In the genomic region with DNA sequence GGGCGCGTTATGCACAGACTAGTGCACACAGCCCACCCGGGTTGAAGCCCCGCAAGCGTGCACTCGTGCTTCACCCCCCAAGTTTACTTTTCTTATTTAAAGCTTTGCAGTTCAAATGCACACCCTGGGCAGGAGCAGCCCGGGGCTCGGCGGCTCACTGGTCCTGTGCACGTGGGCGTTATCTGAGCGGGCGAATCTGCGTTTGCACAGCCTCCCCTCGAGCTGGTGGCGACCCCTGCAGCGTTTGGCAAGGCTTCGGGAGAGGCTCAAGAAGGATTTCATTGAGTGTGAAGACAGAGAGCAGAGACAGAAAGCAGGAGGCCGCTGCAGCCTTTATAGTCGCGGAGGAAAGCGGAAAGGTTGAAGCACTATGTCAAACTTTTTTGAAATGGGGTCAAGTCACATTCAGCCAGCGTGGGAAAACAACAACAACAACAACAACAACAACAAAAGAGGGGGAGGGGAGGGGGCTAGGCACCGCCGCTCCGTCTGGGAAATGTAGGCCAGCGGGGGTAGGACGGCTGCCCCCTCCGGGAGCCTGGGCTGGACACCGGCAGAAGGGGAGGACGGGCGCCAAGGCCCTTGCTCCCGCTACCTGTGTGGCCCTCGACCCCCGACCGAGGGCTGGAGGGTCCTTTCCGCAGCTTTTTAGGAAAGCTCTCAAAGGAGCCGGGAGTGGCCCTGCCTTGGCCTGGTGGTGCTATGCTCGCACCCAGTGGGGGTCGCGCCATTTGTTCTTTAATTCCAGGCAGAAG, we compare ENCODE assay signal across 8 mouse cellular contexts.
DNase-seq lines count a peak whose midpoint lies in the region; ATAC-seq and TF ChIP-seq lines count a peak whose summit lies in the region.

No protein-coding gene starts in this region.

- H3K36me3 ChIP-seq in kidney, embryonic 14.5 days (ENCODE audit: control insufficient read depth, insufficient read depth, low read length) = no peaks in the 10 kb centered on the region
- no peaks in the 10 kb centered on the region for H3K36me3 ChIP-seq in midbrain, embryonic 10.5 days

- no peaks in the 10 kb centered on the region for H3K9me3 ChIP-seq in kidney, embryonic 14.5 days (ENCODE audit: control insufficient read depth, low read length)
- peaks cover 12% of the 10 kb centered on the region; the same call in 1 of the 2 replicates for H3K9me3 ChIP-seq in midbrain, embryonic 10.5 days (replicated peaks)

- peak overlapping the region; percentile 89 for H3K4me2 ChIP-seq in kidney, embryonic 14.5 days (replicated peaks; ENCODE audit: low read depth, low read length)

- no peak overlapping the region for H3K9ac ChIP-seq in kidney, embryonic 14.5 days (ENCODE audit: low read depth, low read length)

- no peak for TF ChIP-seq CTCF in cerebellum, adult 2 months (IDR thresholded peaks at IDR 0.05; ENCODE audit: borderline replicate concordance, insufficient read depth, low read depth, low read length)
- TF ChIP-seq CTCF in layer of hippocampus, adult 2 months (conservative IDR thresholded peaks at IDR 0.05) = no peak

- H3K4me1 ChIP-seq in cerebellum, adult 2 months (ENCODE audit: control insufficient read depth, insufficient read depth, low read length) = no peaks in the 10 kb centered on the region
- H3K4me1 ChIP-seq in kidney, embryonic 14.5 days (ENCODE audit: control insufficient read depth, insufficient read depth, low read length) = no peaks in the 10 kb centered on the region
- peaks cover 32% of the 10 kb centered on the region for H3K4me1 ChIP-seq in midbrain, embryonic 10.5 days

- TF ChIP-seq POLR2A in cerebellum, adult 2 months (IDR thresholded peaks at IDR 0.05; ENCODE audit: borderline replicate concordance, insufficient read depth, low read length) = no peak

- DNase-seq in cerebellum, adult 18-20 months = peak; percentile 2 to 23
- DNase-seq in cerebellum, adult 2 months = peak; percentile 1 to 28
- peak; percentile 37 for DNase-seq in forelimb bud, embryonic 11.5 days (ENCODE audit: low read depth, low spot score)
- DNase-seq in midbrain, embryonic 10.5 days (ENCODE audit: low spot score) = peak; percentile 45
- no peak for DNase-seq in layer of hippocampus, adult 2 months (ENCODE audit: low spot score in 2 of 2)
- no peak for DNase-seq in thymus, postnatal 10 days (ENCODE audit: low spot score in 2 of 2)

- H3K4me3 ChIP-seq in cerebellum, adult 2 months (replicated peaks; ENCODE audit: insufficient read depth, low read depth, low read length) = peak overlapping the region; percentile 41
- H3K4me3 ChIP-seq in kidney, embryonic 14.5 days (ENCODE audit: low read length) = peak overlapping the region; percentile 51
- H3K4me3 ChIP-seq in midbrain, embryonic 10.5 days = peak overlapping the region; percentile 60
- H3K4me3 ChIP-seq in layer of hippocampus, adult 2 months = no peak overlapping the region; the same call in 1 of the 2 replicates

- no peak for ATAC-seq in cerebellum, adult (ENCODE audit: insufficient number of reproducible peaks, low FRiP score, low TSS enrichment)
- 0 out of 2 replicates have a peak, but pooled peaks have one; percentile 44 for ATAC-seq in kidney, embryonic 14.5 days (ENCODE audit: low FRiP score, low TSS enrichment)

- H3K27me3 ChIP-seq in cerebellum, adult 2 months (ENCODE audit: control insufficient read depth, insufficient read depth, low read length) = peaks cover 5% of the 10 kb centered on the region; the same call in 1 of the 2 replicates
- peaks cover 29% of the 10 kb centered on the region for H3K27me3 ChIP-seq in kidney, embryonic 14.5 days (ENCODE audit: control insufficient read depth, insufficient read depth, low read length)
- peaks cover 57% of the 10 kb centered on the region for H3K27me3 ChIP-seq in midbrain, embryonic 10.5 days (ENCODE audit: low read depth, poor library complexity, severe bottlenecking)

- WGBS in cerebellum, adult 2 months = 1% methylated on average over 41 of the region's 41 CpGs
- 0% methylated on average over 41 of the region's 41 CpGs for WGBS in kidney, embryonic 14.5 days
- 1% methylated on average over 41 of the region's 41 CpGs for WGBS in midbrain, embryonic 10.5 days

- no peak overlapping the region for H3K27ac ChIP-seq in cerebellum, adult 2 months (ENCODE audit: insufficient read depth, low read length)
- H3K27ac ChIP-seq in kidney, embryonic 14.5 days (ENCODE audit: low read depth, low read length) = no peak overlapping the region
- no peak overlapping the region for H3K27ac ChIP-seq in midbrain, embryonic 10.5 days (replicated peaks)
- H3K27ac ChIP-seq in layer of hippocampus, adult 2 months = no peak overlapping the region

Comparison
In these comparisons a context has a peak if more than half of its experiments do, and no peak if none do; other contexts are left out.
1. DNase-seq: peak in cerebellum, adult 18-20 months (2 of 2), cerebellum, adult 2 months (2 of 2), forelimb bud, embryonic 11.5 days (single experiment) and midbrain, embryonic 10.5 days (single experiment); none in layer of hippocampus, adult 2 months (0 of 2) and thymus, postnatal 10 days (0 of 2).